9 mouse cellular contexts compared by ENCODE assay signal in the genomic region with DNA sequence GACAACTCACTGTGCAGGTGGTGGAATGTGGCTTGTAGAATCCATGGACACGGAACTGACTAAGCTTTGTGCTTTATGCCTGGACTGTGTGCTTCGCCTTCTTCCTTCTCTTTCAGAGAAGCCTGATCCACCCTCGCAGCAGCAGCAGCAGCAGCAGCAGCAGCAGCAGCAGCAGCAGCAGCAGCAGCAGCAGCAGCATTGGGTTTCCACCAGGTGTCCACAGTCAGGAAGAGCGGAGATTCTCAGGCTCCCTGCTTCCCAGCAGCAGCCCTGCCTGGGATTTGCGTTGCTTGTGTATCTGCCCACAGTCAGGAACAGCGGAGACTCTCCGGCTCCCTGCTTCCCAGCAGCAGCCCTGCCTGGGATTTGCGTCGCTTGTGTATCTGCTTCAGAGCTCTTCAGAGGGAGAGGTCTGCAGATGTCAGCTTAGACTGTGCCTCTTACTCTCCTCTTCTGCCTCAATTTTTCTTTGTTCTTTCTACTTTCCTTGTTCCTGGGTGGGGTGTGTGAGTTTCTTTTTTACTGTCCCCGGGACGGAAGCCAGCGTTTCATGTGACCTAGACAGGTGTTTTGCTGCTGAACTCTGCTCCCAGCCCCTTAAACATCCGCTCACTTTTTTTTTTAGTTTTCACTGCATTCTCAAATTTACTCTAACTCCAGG.
DNase-seq lines count a peak whose midpoint lies in the region; ATAC-seq and TF ChIP-seq lines count a peak whose summit lies in the region.
"Had no signal": no experiment of that assay in that cellular context is flagged by ENCODE, and none has a peak within 500 bp of the region (broad histone marks: within the 10 kb centered on the region; RNA-seq: fewer than 3 reads in every experiment).

No protein-coding gene starts in this region.

- peak; percentile 26 for TF ChIP-seq CTCF in hindbrain, postnatal 0 days (IDR thresholded peaks at IDR 0.05; ENCODE audit: low read depth)

- DNase-seq in left cerebral cortex, postnatal 25 days (ENCODE audit: low spot score in 2 of 2) = peak; percentile 3 to 8
- DNase-seq in left cerebral cortex, postnatal 36 days (ENCODE audit: low spot score in 2 of 2) = no peak
- peak; percentile 46 for DNase-seq in brain, adult 2 months (ENCODE audit: low read depth, low spot score)
- peak; percentile 42 for DNase-seq in hindbrain, postnatal 0 days (ENCODE audit: low spot score)
- DNase-seq in neural tube, embryonic 10.5 days (ENCODE audit: extremely low spot score, low spot score) = peak; percentile 22
- DNase-seq in urinary bladder, adult 2 months (ENCODE audit: low spot score) = no peak
- DNase-seq in gastrocnemius, postnatal 10 days = no peak

- no peak overlapping the region; the same call in 1 of the 2 replicates for H3K9ac ChIP-seq in hindbrain, postnatal 0 days (replicated peaks; ENCODE audit: low read length)

- 19% methylated on average over 13 of the region's 13 CpGs for WGBS in hindbrain, postnatal 0 days

- no peak overlapping the region for H3K27ac ChIP-seq in hindbrain, postnatal 0 days

- no peaks in the 10 kb centered on the region for H3K9me3 ChIP-seq in hindbrain, postnatal 0 days (ENCODE audit: low read length)

- no peaks in the 10 kb centered on the region for H3K27me3 ChIP-seq in hindbrain, postnatal 0 days (ENCODE audit: insufficient read depth, low read length)

- intact Hi-C loops in left cerebral cortex, postnatal 25 days (cut with DNase I) = no loop called here
- intact Hi-C loops in left cerebral cortex, postnatal 36 days (cut with DNase I) = loop anchor here (5.0 kb wide), 1 partner anchor 271 kb away; no protein-coding TSS in a partner anchor

- peak overlapping the region; percentile 42 for H3K4me2 ChIP-seq in hindbrain, postnatal 0 days (ENCODE audit: low read depth, low read length)

- ATAC-seq in hindbrain, postnatal 0 days = peak; percentile 45
- ATAC-seq in cerebellum, adult (ENCODE audit: insufficient number of reproducible peaks, low FRiP score, low TSS enrichment) = no peak

- H3K36me3 ChIP-seq in hindbrain, postnatal 0 days (ENCODE audit: insufficient read depth, low read length) = no peaks in the 10 kb centered on the region

- H3K4me3 ChIP-seq in hindbrain, postnatal 0 days (ENCODE audit: low read length) = 0 out of 2 replicates have a peak overlapping the region, but pooled peaks have one; percentile 4
- H3K4me3 ChIP-seq: myocyte had no signal

- H3K4me1 ChIP-seq in hindbrain, postnatal 0 days (ENCODE audit: insufficient read depth, low read length) = no peaks in the 10 kb centered on the region

Comparison
In these comparisons a context has a peak if more than half of its experiments do, and no peak if none do; other contexts are left out.
1. DNase-seq: peak in left cerebral cortex, postnatal 25 days (2 of 2), brain, adult 2 months (single experiment), hindbrain, postnatal 0 days (single experiment) and neural tube, embryonic 10.5 days (single experiment); none in left cerebral cortex, postnatal 36 days (0 of 2), urinary bladder, adult 2 months (single experiment) and gastrocnemius, postnatal 10 days (single experiment).